ENCODE assay signal across 8 mouse cellular contexts in genomic region chrX:104483444-104483808, GRCm38 (mm10). TPM values are rescaled to one million over a fixed set of nuclear protein-coding genes. Genes with fewer than 3 reads are reported as not detected.
A peak's percentile ranks its signal among the peaks of the same experiment; 100 is the strongest.
DNase-seq lines count a peak whose midpoint lies in the region; ATAC-seq and TF ChIP-seq lines count a peak whose summit lies in the region.

No protein-coding gene starts in this region.

- dilution Hi-C loops in CH12.LX (cut with MboI; ENCODE audit: extremely low pct_ligation_motif_present, extremely low pct_unique_long_range_greater_than_20kb, low sequenced_read_pairs) = no loop called here

- peak in 1 of 2 experiments; percentile 18 for DNase-seq in heart, adult 2 months
- no peak for DNase-seq in heart, postnatal 14 days
- DNase-seq in CH12.LX (ENCODE audit: extremely low read depth) = peak; percentile 25
- DNase-seq in cerebellum, postnatal 25 days = peak; percentile 37 to 51
- peak; percentile 33 for DNase-seq in limb, embryonic 10.5 days (ENCODE audit: low spot score)
- DNase-seq in gastrocnemius, adult 8-10 months (ENCODE audit: low spot score in 2 of 2) = no peak

- TF ChIP-seq EP300 in heart, adult 2 months (IDR thresholded peaks at IDR 0.05; ENCODE audit: insufficient read depth, low read depth, low read length) = no peak
- TF ChIP-seq EP300 in CH12.LX (IDR thresholded peaks at IDR 0.05; ENCODE audit: low read length) = no peak

- H3K27me3 ChIP-seq in heart, adult 2 months (ENCODE audit: control insufficient read depth, insufficient read depth, low read length) = no peaks in the 10 kb centered on the region
- H3K27me3 ChIP-seq in CH12.LX (replicated peaks) (no peaks in the 10 kb centered on the region), myocyte (ENCODE audit: control insufficient read depth, insufficient read depth, insufficient read length) (no peaks in the 10 kb centered on the region)
- peaks cover 31% of the 10 kb centered on the region for H3K27me3 ChIP-seq in hindbrain, embryonic 12.5 days
- peaks cover 72% of the 10 kb centered on the region for H3K27me3 ChIP-seq in limb, embryonic 10.5 days (ENCODE audit: low read depth, poor library complexity, severe bottlenecking)

- no peaks in the 10 kb centered on the region; the same call in 1 of the 2 replicates for H3K4me1 ChIP-seq in heart, adult 2 months (ENCODE audit: control insufficient read depth, insufficient read depth, low read length)
- peaks cover 1 to 16% of the 10 kb centered on the region in 2 experiments; a peak in 3 of 4 replicates for H3K4me1 ChIP-seq in CH12.LX (ENCODE audit: control insufficient read depth in 1 of 2, insufficient read depth in 2 of 2)
- no peaks in the 10 kb centered on the region for H3K4me1 ChIP-seq in hindbrain, embryonic 12.5 days
- H3K4me1 ChIP-seq in limb, embryonic 10.5 days = 0 out of 2 replicates have a peak, but pooled peaks cover 2% of the 10 kb centered on the region

- no peaks in the 10 kb centered on the region for H3K79me2 ChIP-seq in heart, adult 2 months (replicated peaks; ENCODE audit: control insufficient read depth, insufficient read depth, low read length)
- 0 out of 2 replicates have a peak, but pooled peaks cover 12% of the 10 kb centered on the region for H3K79me2 ChIP-seq in CH12.LX (replicated peaks; ENCODE audit: control insufficient read depth, extremely low read depth, insufficient read depth, poor library complexity, severe bottlenecking)
- H3K79me2 ChIP-seq in myocyte (ENCODE audit: control insufficient read depth, insufficient read depth) = peaks cover 18% of the 10 kb centered on the region

- peak overlapping the region; percentile 61 for H3K4me3 ChIP-seq in heart, adult 2 months
- H3K4me3 ChIP-seq in CH12.LX (replicated peaks in 1 of 3; ENCODE audit: low read depth in 2 of 3, low read length in 2 of 3, poor library complexity in 1 of 3) (peak overlapping the region; percentile 56 to 65 (median 61)), myocyte (peak overlapping the region; percentile 76)
- H3K4me3 ChIP-seq in hindbrain, embryonic 12.5 days = peak overlapping the region; percentile 55
- peak overlapping the region; percentile 60 for H3K4me3 ChIP-seq in limb, embryonic 10.5 days

- H3K36me3 ChIP-seq in heart, adult 2 months (ENCODE audit: control insufficient read depth, insufficient read depth, low read length) = no peaks in the 10 kb centered on the region
- H3K36me3 ChIP-seq in CH12.LX (replicated peaks in 1 of 2; ENCODE audit: control insufficient read depth in 1 of 2, insufficient read depth in 1 of 2, low read length in 1 of 2) (no peaks in the 10 kb centered on the region), myocyte (ENCODE audit: control insufficient read depth, insufficient read depth) (no peaks in the 10 kb centered on the region)
- no peaks in the 10 kb centered on the region for H3K36me3 ChIP-seq in hindbrain, embryonic 12.5 days
- no peaks in the 10 kb centered on the region for H3K36me3 ChIP-seq in limb, embryonic 10.5 days

- peak overlapping the region; percentile 86 for H3K9ac ChIP-seq in heart, adult 2 months (ENCODE audit: low read depth, low read length)
- H3K9ac ChIP-seq in CH12.LX (ENCODE audit: insufficient read depth, low read depth) = peak overlapping the region; percentile 47
- peak overlapping the region; percentile 62 for H3K9ac ChIP-seq in hindbrain, embryonic 12.5 days

- H3ac ChIP-seq in myocyte (ENCODE audit: control insufficient read depth, insufficient read length) = peak overlapping the region; percentile 25

- TF ChIP-seq RAD21 in CH12.LX (IDR thresholded peaks at IDR 0.05; ENCODE audit: low read depth, low read length) = no peak

- WGBS in heart, adult 2 months = 26% methylated on average over 6 of the region's 6 CpGs
- WGBS in hindbrain, embryonic 12.5 days = 38% methylated on average over 6 of the region's 6 CpGs
- WGBS in limb, embryonic 10.5 days = 24% methylated on average over 6 of the region's 6 CpGs

- no peak for TF ChIP-seq POLR2A in heart, adult 2 months (IDR thresholded peaks at IDR 0.05; ENCODE audit: insufficient read depth, low read depth, low read length)
- TF ChIP-seq POLR2A in CH12.LX (IDR thresholded peaks at IDR 0.05; ENCODE audit: low read depth, low read length) (no peak), myocyte (IDR thresholded peaks at IDR 0.05; ENCODE audit: insufficient read length, low read depth) (no peak)

- intact Hi-C loops in heart, adult 2 months (cut with DNase I) = loop anchor here (2.0 to 10.0 kb wide), 2 partner anchors 71 to 189 kb away; partner anchors contain the start of gene Abcb7
- intact Hi-C loops in heart, postnatal 14 days (cut with DNase I) = loop anchor here (5.0 to 10.0 kb wide), 2 partner anchors 71 to 129 kb away; partner anchors contain the start of gene Abcb7

- H3K27ac ChIP-seq in heart, adult 2 months = peak overlapping the region; percentile 76
- H3K27ac ChIP-seq in CH12.LX (ENCODE audit: insufficient read depth, low read depth) = peak overlapping the region; percentile 70
- 0 out of 2 replicates have a peak overlapping the region, but pooled peaks have one; percentile 35 for H3K27ac ChIP-seq in hindbrain, embryonic 12.5 days
- H3K27ac ChIP-seq in limb, embryonic 10.5 days = peak overlapping the region; percentile 61

- in situ Hi-C loops in CH12.LX (cut with MboI; ENCODE audit: low pct_ligation_motif_present, low pct_unique_long_range_greater_than_20kb, low sequenced_read_pairs) = no loop called here

- no peaks in the 10 kb centered on the region for H3K9me3 ChIP-seq in CH12.LX (replicated peaks; ENCODE audit: low read length)
- no peaks in the 10 kb centered on the region for H3K9me3 ChIP-seq in hindbrain, embryonic 12.5 days (replicated peaks)
- no peaks in the 10 kb centered on the region for H3K9me3 ChIP-seq in limb, embryonic 10.5 days (replicated peaks)

- no peak for TF ChIP-seq CTCF in heart, adult 2 months (IDR thresholded peaks at IDR 0.05)
- TF ChIP-seq CTCF in CH12.LX (conservative IDR thresholded peaks at IDR 0.05 in 1 of 2, IDR thresholded peaks at IDR 0.05 in 1 of 2; ENCODE audit: low read depth in 2 of 2, low read length in 2 of 2) = no peak

- peak; percentile 72 for ATAC-seq in hindbrain, embryonic 12.5 days (ENCODE audit: low FRiP score)

- peak overlapping the region; percentile 61 for H3K4me2 ChIP-seq in CH12.LX (ENCODE audit: insufficient read depth, low read depth, poor library complexity, severe bottlenecking)
- peak overlapping the region; percentile 53 for H3K4me2 ChIP-seq in hindbrain, embryonic 12.5 days (replicated peaks)
- H3K4me2 ChIP-seq in myocyte (ENCODE audit: low read depth) = peak overlapping the region; percentile 73

TF ChIP-seq in CH12.LX, 34 proteins besides CTCF, POLR2A, EP300 and RAD21:
- no peak for TF ChIP-seq ETS1 (conservative IDR thresholded peaks at IDR 0.05; ENCODE audit: low read depth, low read length)
- TF ChIP-seq HCFC1 (IDR thresholded peaks at IDR 0.05; ENCODE audit: low read depth, low read length) = no peak
- no peak for TF ChIP-seq E2F4 (IDR thresholded peaks at IDR 0.05; ENCODE audit: insufficient replicate concordance, low read depth, low read length)
- TF ChIP-seq MYC (IDR thresholded peaks at IDR 0.05; ENCODE audit: low read depth, low read length) = peak; percentile 91
- TF ChIP-seq ELF1 (IDR thresholded peaks at IDR 0.05; ENCODE audit: low read depth, low read length) = 0 out of 2 replicates have a peak, but pooled peaks have one; percentile 22
- TF ChIP-seq SIN3A (IDR thresholded peaks at IDR 0.05; ENCODE audit: low read length) = peak; percentile 40
- TF ChIP-seq MXI1 (IDR thresholded peaks at IDR 0.05; ENCODE audit: low read depth, low read length) = peak; percentile 94
- TF ChIP-seq MAX (IDR thresholded peaks at IDR 0.05; ENCODE audit: low read length) = peak; percentile 87
- no peak for TF ChIP-seq PAX5 (IDR thresholded peaks at IDR 0.05; ENCODE audit: low read length)

TF ChIP-seq in myocyte, 11 proteins besides CTCF, POLR2A, EP300 and RAD21:
- no peak for TF ChIP-seq MAX (IDR thresholded peaks at IDR 0.05; ENCODE audit: low read depth)
- peak; percentile 33 for TF ChIP-seq USF1 (IDR thresholded peaks at IDR 0.05; ENCODE audit: low read depth)

RNA-seq across cellular contexts. Expression of gene Uprt, which starts 0.8 kb away (rescaled TPM):
- total RNA-seq in heart, adult 2 months (2021) = 1 to 10 TPM; 8.1 to 8.7 TPM
- 2.3 and 4.2 TPM in 2 replicates for polyA plus RNA-seq in heart, adult 2 months (2012; rRNA removed)
- 1 to 10 TPM; 8.0 to 9.4 TPM for total RNA-seq in heart, postnatal 14 days (2021)
- total RNA-seq in CH12.LX (2012; rRNA removed) (10.6 and 10.9 TPM in 2 replicates), CH12.LX (2014; rRNA removed) (5.3 and 6.4 TPM in 2 replicates)
- polyA plus RNA-seq in CH12.LX (2012; ENCODE audit: insufficient read length, low read depth) (6.5 TPM in 2 replicates), myocyte (2012; fragmentation: generic; extraction: Trizol) (3.6 TPM)
- 1.8 and 2.5 TPM in 2 replicates for polyA plus RNA-seq in hindbrain, embryonic 12.5 days (2016; fragmentation: Nextera tagmentation; extraction: Ambion mirVana)
- polyA plus RNA-seq in limb, embryonic 10.5 days (2016; fragmentation: Nextera tagmentation; extraction: Ambion mirVana) = 1.4 TPM in 2 replicates
- 10 to 100 TPM; 10.8 to 12.5 (median 11.7) TPM for total RNA-seq in gastrocnemius, adult 8-10 months (2022)

Comparison
In these comparisons a context has a peak if more than half of its experiments do, and no peak if none do; other contexts are left out.
1. DNase-seq: peak in CH12.LX (single experiment), cerebellum, postnatal 25 days (2 of 2) and limb, embryonic 10.5 days (single experiment); none in heart, postnatal 14 days (0 of 2) and gastrocnemius, adult 8-10 months (0 of 2).
2. Peak in every context shown above with its lines, with median percentiles within 50 percentile points of each other: H3K27ac ChIP-seq, H3K4me3 ChIP-seq, H3K9ac ChIP-seq and H3K4me2 ChIP-seq.